Mouse (Mus musculus): ENCODE measurements at regions not wholly inside any gene's neighbourhood (a gene's known extent, or its start where the extent isn't known, plus 50 kb on each side); places are given as distances from the start of the nearest gene placed in this dataset.
A peak's percentile ranks its signal among the peaks of the same experiment; 100 is the strongest.

GRCm38 (mm10) chr1:154007440-154007839 is 107.4 kb upstream of the Teddm2 start:
- Histone ChIP-seq H3K9ac (ENCODE audit: low read depth, low read length) (no peak overlapping the region), H3K36me3 (ENCODE audit: control insufficient read depth, insufficient read depth) (no peaks in the 10 kb centered on the region), H3K9me3 (replicated peaks; ENCODE audit: control insufficient read depth, low read length) (no peaks in the 10 kb centered on the region), H3K4me3 (ENCODE audit: low read depth, low read length) (no peak overlapping the region), H3K27ac (ENCODE audit: low read length) (no peak overlapping the region), H3K27me3 (ENCODE audit: control insufficient read depth, insufficient read depth, low read depth, low read length) (no peaks in the 10 kb centered on the region), H3K4me1 (ENCODE audit: control insufficient read depth, low read depth, low read length) (peaks cover 10% of the 10 kb centered on the region), H3K4me2 (ENCODE audit: low read depth, low read length) (no peak overlapping the region)
- WGBS (ENCODE audit: insufficient replicate concordance), result 21% methylated on average over 3 of the region's 3 CpGs
- peak; percentile 79 for ATAC-seq (ENCODE audit: low read depth)

GRCm38 (mm10) chr1:154008593-154009310 is 108.7 kb upstream of the Teddm2 start:
- H3K4me3 ChIP-seq (ENCODE audit: low read depth, low read length), result no peak overlapping the region
- H3K27me3 ChIP-seq (ENCODE audit: control insufficient read depth, insufficient read depth, low read depth, low read length), result no peaks in the 10 kb centered on the region
- H3K36me3 ChIP-seq (ENCODE audit: control insufficient read depth, insufficient read depth), result no peaks in the 10 kb centered on the region
- peak; percentile 25; the same call in 1 of the 2 replicates for ATAC-seq (ENCODE audit: low read depth)
- H3K4me1 ChIP-seq (ENCODE audit: control insufficient read depth, low read depth, low read length), result peaks cover 10% of the 10 kb centered on the region
- H3K4me2 ChIP-seq (ENCODE audit: low read depth, low read length), result no peak overlapping the region
- no peaks in the 10 kb centered on the region for H3K9me3 ChIP-seq (replicated peaks; ENCODE audit: control insufficient read depth, low read length)
- 68% methylated on average over 11 of the region's 11 CpGs for WGBS (ENCODE audit: insufficient replicate concordance)
- H3K9ac ChIP-seq (ENCODE audit: low read depth, low read length), result no peak overlapping the region
- H3K27ac ChIP-seq (ENCODE audit: low read length), result 0 out of 2 replicates have a peak overlapping the region, but pooled peaks have one; percentile 32

- no peak for ATAC-seq (ENCODE audit: low read depth)
- no peak overlapping the region for H3K9ac ChIP-seq (ENCODE audit: low read depth, low read length)
- H3K27ac ChIP-seq (ENCODE audit: low read length), result no peak overlapping the region
- no peak overlapping the region for H3K4me3 ChIP-seq (ENCODE audit: low read depth, low read length)
- no peaks in the 10 kb centered on the region for H3K36me3 ChIP-seq (ENCODE audit: control insufficient read depth, insufficient read depth)
- no peak overlapping the region for H3K4me2 ChIP-seq (ENCODE audit: low read depth, low read length)
- H3K27me3 ChIP-seq (ENCODE audit: control insufficient read depth, insufficient read depth, low read depth, low read length), result no peaks in the 10 kb centered on the region
- H3K9me3 ChIP-seq (replicated peaks; ENCODE audit: control insufficient read depth, low read length), result no peaks in the 10 kb centered on the region
- WGBS (ENCODE audit: insufficient replicate concordance), result 48% methylated on average over 4 of the region's 4 CpGs
- peaks cover 9% of the 10 kb centered on the region for H3K4me1 ChIP-seq (ENCODE audit: control insufficient read depth, low read depth, low read length)
Measured at GRCm38 (mm10) chr1:154010681-154011080, 110.7 kb upstream of the Teddm2 start.

- Histone ChIP-seq H3K27me3 (ENCODE audit: control insufficient read depth, insufficient read depth, low read depth, low read length) (no peaks in the 10 kb centered on the region), H3K4me2 (ENCODE audit: low read depth, low read length) (no peak overlapping the region), H3K9me3 (replicated peaks; ENCODE audit: control insufficient read depth, low read length) (no peaks in the 10 kb centered on the region), H3K9ac (ENCODE audit: low read depth, low read length) (no peak overlapping the region), H3K4me3 (ENCODE audit: low read depth, low read length) (no peak overlapping the region), H3K36me3 (ENCODE audit: control insufficient read depth, insufficient read depth) (no peaks in the 10 kb centered on the region), H3K4me1 (ENCODE audit: control insufficient read depth, low read depth, low read length) (no peaks in the 10 kb centered on the region), H3K27ac (ENCODE audit: low read length) (no peak overlapping the region)
- no peak for ATAC-seq (ENCODE audit: low read depth)
- 44% methylated on average over 2 of the region's 2 CpGs for WGBS (ENCODE audit: insufficient replicate concordance)
Measured at GRCm38 (mm10) chr1:154016516-154016915, 116.5 kb upstream of the Teddm2 start.

- no peak overlapping the region for H3K4me3 ChIP-seq (ENCODE audit: low read depth, low read length)
- H3K27ac ChIP-seq (ENCODE audit: low read length), result no peak overlapping the region
- 71% methylated on average over 6 of the region's 6 CpGs for WGBS (ENCODE audit: insufficient replicate concordance)
- no peaks in the 10 kb centered on the region for H3K27me3 ChIP-seq (ENCODE audit: control insufficient read depth, insufficient read depth, low read depth, low read length)
- no peak for ATAC-seq (ENCODE audit: low read depth)
- H3K9me3 ChIP-seq (replicated peaks; ENCODE audit: control insufficient read depth, low read length), result no peaks in the 10 kb centered on the region
- H3K36me3 ChIP-seq (ENCODE audit: control insufficient read depth, insufficient read depth), result no peaks in the 10 kb centered on the region
- H3K9ac ChIP-seq (ENCODE audit: low read depth, low read length), result no peak overlapping the region
- H3K4me2 ChIP-seq (ENCODE audit: low read depth, low read length), result no peak overlapping the region
- H3K4me1 ChIP-seq (ENCODE audit: control insufficient read depth, low read depth, low read length), result no peaks in the 10 kb centered on the region
Measured at GRCm38 (mm10) chr1:154018241-154018640, 118.2 kb upstream of the Teddm2 start.

GRCm38 (mm10) chr1:154024301-154024700 is 124.3 kb upstream of the Teddm2 start:
- no peaks in the 10 kb centered on the region for H3K4me1 ChIP-seq (ENCODE audit: control insufficient read depth, low read depth, low read length)
- H3K36me3 ChIP-seq (ENCODE audit: control insufficient read depth, insufficient read depth), result no peaks in the 10 kb centered on the region
- no peaks in the 10 kb centered on the region for H3K9me3 ChIP-seq (replicated peaks; ENCODE audit: control insufficient read depth, low read length)
- H3K4me3 ChIP-seq (ENCODE audit: low read depth, low read length), result no peak overlapping the region
- H3K27ac ChIP-seq (ENCODE audit: low read length), result no peak overlapping the region
- no peak for ATAC-seq (ENCODE audit: low read depth)
- no peak overlapping the region for H3K4me2 ChIP-seq (ENCODE audit: low read depth, low read length)
- no peak overlapping the region for H3K9ac ChIP-seq (ENCODE audit: low read depth, low read length)
- no peaks in the 10 kb centered on the region for H3K27me3 ChIP-seq (ENCODE audit: control insufficient read depth, insufficient read depth, low read depth, low read length)
- 61% methylated on average over 3 of the region's 3 CpGs for WGBS (ENCODE audit: insufficient replicate concordance)

- H3K4me1 ChIP-seq (ENCODE audit: control insufficient read depth, low read depth, low read length), result peaks cover 2% of the 10 kb centered on the region
- ATAC-seq (ENCODE audit: low read depth), result no peak
- 65% methylated on average over 4 of the region's 4 CpGs for WGBS (ENCODE audit: insufficient replicate concordance)
Measured at GRCm38 (mm10) chr1:154027303-154027702, 127.3 kb upstream of the Teddm2 start.

GRCm38 (mm10) chr1:154029826-154030225 is 129.8 kb upstream of the Teddm2 start:
- Histone ChIP-seq H3K27ac (ENCODE audit: low read length) (no peak overlapping the region), H3K4me3 (ENCODE audit: low read depth, low read length) (no peak overlapping the region), H3K4me1 (ENCODE audit: control insufficient read depth, low read depth, low read length) (peaks cover 18% of the 10 kb centered on the region), H3K27me3 (ENCODE audit: control insufficient read depth, insufficient read depth, low read depth, low read length) (no peaks in the 10 kb centered on the region), H3K9ac (ENCODE audit: low read depth, low read length) (no peak overlapping the region), H3K4me2 (ENCODE audit: low read depth, low read length) (no peak overlapping the region), H3K36me3 (ENCODE audit: control insufficient read depth, insufficient read depth) (no peaks in the 10 kb centered on the region), H3K9me3 (replicated peaks; ENCODE audit: control insufficient read depth, low read length) (no peaks in the 10 kb centered on the region)
- WGBS (ENCODE audit: insufficient replicate concordance), result 18% methylated on average over 3 of the region's 3 CpGs
- no peak for ATAC-seq (ENCODE audit: low read depth)

More at GRCm38 (mm10) chr1:154027303-154027702, 127.3 kb upstream of the Teddm2 start:
- H3K27me3 ChIP-seq (ENCODE audit: control insufficient read depth, insufficient read depth, low read depth, low read length), result no peaks in the 10 kb centered on the region
- H3K4me3 ChIP-seq (ENCODE audit: low read depth, low read length), result no peak overlapping the region
- H3K4me2 ChIP-seq (ENCODE audit: low read depth, low read length), result no peak overlapping the region
- no peaks in the 10 kb centered on the region for H3K9me3 ChIP-seq (replicated peaks; ENCODE audit: control insufficient read depth, low read length)
- H3K36me3 ChIP-seq (ENCODE audit: control insufficient read depth, insufficient read depth), result no peaks in the 10 kb centered on the region
- no peak overlapping the region for H3K9ac ChIP-seq (ENCODE audit: low read depth, low read length)
- H3K27ac ChIP-seq (ENCODE audit: low read length), result no peak overlapping the region

- Histone ChIP-seq H3K4me3 (ENCODE audit: low read depth, low read length) (peak overlapping the region; percentile 26), H3K9ac (ENCODE audit: low read depth, low read length) (peak overlapping the region; percentile 41; the same call in 1 of the 2 replicates), H3K27me3 (ENCODE audit: control insufficient read depth, insufficient read depth, low read depth, low read length) (no peaks in the 10 kb centered on the region), H3K4me1 (ENCODE audit: control insufficient read depth, low read depth, low read length) (peaks cover 35% of the 10 kb centered on the region), H3K4me2 (ENCODE audit: low read depth, low read length) (peak overlapping the region; percentile 55), H3K27ac (ENCODE audit: low read length) (peak overlapping the region; percentile 82), H3K9me3 (replicated peaks; ENCODE audit: control insufficient read depth, low read length) (no peaks in the 10 kb centered on the region), H3K36me3 (ENCODE audit: control insufficient read depth, insufficient read depth) (no peaks in the 10 kb centered on the region)
- ATAC-seq (ENCODE audit: low read depth), result no peak
- WGBS (ENCODE audit: insufficient replicate concordance), result 2% methylated on average over 14 of the region's 14 CpGs
Measured at GRCm38 (mm10) chr1:154032669-154033099, 132.7 kb upstream of the Teddm2 start.
